Mouse (Mus musculus) lung, postnatal 14 days (tissue): ENCODE data around the gene Dpp6.

Source experiments
- DNase-seq: peaks from one replicate; pipeline ENCODE4 v3.0.0; 2021

The Dpp6 gene

GRCm38 (mm10) chr5:26969941-26970590 lies 153.1 kb downstream of the Dpp6 start:
- DNase-seq = no peak

DNA sequence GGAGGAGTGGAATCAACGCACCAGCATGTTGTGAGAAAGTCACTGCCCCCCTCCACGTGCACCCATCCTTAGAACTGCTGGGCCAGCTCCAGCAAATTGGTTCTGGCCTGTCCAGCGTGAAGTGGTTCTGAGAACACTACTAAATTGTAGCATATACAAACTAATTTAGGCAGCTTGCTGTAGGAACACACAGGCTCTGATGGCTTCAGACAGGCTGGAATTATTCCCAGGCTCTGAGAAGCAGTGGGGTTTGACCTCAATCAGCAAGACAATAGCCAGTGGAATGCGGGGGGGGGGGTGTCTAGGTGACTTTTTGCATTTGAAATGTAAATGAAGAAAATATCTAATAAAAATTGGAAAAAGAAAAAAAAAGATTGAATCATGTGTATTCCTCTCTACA lies 156.2 kb downstream of the Dpp6 start:
- no peak for DNase-seq

DNA sequence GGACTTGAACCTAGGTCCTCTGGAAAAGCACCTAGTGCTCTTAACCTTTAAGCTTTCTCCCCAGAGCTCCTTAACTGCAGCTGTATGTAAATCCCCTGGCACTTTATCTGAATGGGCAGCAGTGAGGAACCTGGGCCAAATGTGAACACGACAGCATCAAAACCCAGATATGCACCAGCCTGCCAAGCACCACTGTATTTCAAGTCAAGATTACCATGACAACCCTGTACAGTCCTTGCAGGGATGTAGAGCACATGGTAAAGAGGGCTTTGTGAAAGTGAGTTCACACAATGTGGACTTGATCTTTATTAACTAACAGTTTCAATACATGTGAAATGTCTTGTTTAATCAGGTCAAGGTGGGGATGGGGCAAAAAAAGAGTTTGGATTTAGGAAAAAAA lies 162.3 kb downstream of the Dpp6 start:
- no peak for DNase-seq

DNA sequence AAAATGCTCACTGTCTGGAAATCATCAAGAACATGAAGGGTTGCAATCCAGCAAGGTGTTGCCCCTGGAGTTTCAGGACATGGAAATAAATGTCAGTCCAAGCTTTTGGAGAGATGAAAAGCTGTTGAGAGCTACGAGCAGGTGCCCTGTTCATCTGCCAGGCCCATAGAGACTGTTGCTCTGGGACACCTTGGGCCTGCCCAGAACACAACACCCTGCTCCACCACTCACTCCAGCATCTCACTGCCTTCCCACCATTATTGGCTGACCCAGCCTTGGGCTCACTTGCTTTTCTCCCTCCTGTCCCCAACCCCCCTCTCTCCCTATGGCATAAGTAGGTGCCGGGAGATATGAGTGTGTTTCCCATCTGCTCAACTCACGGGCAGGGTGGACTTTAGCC lies 162.8 kb downstream of the Dpp6 start:
- no peak for DNase-seq

- no peak for DNase-seq
Measured at GRCm38 (mm10) chr5:26985114-26985513, 168.1 kb downstream of the Dpp6 start.

DNA sequence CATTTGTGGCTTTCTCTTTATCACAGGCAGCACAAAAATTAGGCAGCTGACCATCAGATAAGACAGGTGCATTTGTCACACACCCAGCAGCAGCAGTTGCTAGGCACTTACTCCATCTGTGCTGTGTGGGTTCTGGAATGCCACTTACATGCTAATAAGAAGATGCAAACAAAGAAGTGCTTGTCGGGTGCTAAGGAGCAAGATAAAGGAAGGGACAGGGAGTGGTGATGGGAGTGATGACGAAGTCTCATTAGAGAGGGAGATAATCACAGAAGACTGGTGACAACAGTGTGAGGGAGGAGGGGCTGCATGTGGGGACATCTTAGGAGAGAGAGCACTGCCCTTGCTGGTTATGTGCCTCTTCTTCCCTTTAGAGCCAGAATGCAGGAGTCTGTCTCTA lies 174.6 kb downstream of the Dpp6 start:
- DNase-seq = no peak

DNA sequence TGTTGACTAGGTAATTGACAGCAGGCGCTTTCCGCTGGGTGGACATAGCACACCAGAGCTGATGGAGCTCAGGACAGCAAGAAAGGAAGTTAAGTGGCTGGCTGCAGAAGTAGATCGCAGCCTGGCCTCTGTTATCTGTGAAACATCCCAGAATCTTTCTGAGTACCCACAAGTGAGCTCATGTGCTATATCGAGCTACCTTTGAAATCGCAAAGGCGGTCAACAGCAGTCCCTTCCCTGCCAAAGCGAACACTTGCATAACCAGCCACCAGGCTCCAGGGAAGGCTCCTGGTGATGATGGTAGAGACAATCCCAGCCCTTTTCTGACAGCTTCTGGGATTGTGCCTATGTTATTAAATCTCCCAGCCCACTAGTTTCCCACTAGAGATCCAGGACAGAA lies 186.5 kb downstream of the Dpp6 start:
- DNase-seq = no peak

DNA sequence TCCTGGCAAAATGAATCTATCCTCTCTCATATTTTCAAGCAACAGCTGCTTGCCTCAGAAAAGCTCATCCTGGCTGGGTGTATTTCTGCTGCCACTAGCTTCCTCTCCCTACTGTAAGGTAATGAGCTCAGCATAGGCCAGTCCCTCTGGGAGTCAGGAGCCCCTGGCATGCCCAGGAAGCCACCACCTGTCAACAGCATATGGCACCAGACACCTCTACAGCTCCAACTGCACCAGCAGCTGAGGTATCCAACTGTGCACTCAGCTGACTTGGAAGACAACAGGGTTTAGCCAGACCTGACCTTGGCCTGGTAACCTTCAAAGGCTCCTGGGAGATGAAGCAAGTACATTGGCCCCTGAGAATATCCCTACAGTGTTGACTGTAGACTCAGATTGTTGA lies 192.2 kb downstream of the Dpp6 start:
- DNase-seq = no peak

DNA sequence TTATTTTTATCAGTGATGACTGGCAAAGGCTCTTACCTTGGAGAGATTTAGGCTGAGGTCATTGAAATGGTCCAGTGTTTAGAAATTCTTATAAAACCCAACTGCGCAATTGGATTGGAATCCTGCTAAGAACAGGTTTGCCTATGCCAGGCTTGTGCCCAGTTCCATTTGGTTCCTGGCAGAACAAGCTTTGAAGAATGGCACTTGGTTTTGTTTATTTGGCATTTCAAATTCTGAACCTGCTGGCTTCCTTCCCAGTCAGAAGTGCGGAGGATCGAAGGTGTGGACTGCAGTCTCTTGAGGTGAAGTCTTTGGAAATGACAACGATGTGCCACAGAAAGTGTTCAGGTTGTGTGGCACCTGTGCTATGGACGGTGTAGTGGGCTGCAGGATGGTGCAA lies 193.6 kb downstream of the Dpp6 start:
- no peak for DNase-seq

DNA sequence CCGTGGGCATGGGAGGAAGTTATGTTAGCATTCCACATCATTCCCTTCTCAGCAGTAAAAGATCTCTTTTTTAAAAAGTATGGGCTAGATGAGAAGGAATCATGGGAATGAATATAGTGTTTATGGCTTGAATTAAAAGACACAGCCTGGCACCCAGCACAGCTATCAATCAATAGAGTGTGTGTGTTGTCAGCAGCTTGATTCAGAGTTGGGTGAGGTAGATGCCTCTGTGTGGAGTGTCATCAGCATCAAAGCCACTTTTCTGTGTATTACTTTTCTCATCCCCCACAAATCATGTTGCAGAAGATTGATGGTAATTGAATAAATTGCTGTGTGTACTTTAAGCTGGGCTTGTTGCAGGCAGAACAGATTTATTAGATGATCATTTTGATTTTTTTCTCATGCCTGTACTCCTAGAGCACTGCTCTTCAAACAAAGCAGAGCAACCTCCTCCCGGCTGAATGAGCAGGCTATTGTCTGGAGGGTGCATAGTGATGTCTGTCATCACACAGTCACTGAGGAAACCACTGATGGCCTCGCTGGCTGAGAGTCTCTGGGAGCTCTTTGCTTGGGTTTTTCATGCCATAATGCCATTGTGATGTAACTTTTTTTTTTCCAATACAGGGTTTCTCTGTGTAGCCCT lies 201.4 kb downstream of the Dpp6 start:
- no peak for DNase-seq

DNA sequence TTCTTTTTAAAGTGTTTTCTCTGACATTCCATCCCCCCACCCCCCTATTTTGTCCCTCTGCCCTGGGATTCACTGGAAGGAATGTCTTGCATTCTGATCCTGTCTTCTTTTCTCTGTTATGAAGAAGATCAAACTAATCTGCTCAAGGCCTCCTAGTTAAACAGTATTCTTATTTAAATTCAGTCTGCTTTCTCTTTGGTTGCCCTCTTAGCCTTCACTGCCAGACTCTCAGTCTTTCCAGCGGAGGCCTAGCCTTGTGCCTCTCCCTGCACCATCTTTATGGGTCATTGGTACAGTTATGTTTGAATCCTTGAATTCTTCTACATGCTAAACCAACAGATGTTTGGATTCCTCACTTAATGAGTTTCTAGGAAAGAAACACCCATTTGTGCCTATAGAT lies 211.6 kb downstream of the Dpp6 start:
- DNase-seq = no peak

DNA sequence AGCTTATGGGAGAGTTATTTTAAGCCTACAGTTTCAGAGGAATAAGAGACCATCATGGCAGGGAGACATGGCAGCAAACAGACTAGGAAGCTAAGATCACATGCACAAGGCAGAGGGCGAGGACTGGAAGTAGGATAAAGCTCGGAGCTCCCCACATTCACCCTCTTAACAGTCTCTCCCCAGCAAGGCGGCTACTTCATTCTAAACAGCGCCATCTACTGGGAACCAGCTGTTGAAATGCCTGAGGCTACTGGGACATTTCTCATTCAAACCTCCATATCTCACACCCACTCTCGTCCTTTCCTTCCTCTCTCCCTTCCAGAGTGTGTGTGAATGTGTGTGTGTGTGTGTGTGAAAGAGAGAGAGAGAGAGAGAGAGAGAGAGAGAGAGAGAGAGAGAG lies 212.8 kb downstream of the Dpp6 start:
- DNase-seq = no peak

DNA sequence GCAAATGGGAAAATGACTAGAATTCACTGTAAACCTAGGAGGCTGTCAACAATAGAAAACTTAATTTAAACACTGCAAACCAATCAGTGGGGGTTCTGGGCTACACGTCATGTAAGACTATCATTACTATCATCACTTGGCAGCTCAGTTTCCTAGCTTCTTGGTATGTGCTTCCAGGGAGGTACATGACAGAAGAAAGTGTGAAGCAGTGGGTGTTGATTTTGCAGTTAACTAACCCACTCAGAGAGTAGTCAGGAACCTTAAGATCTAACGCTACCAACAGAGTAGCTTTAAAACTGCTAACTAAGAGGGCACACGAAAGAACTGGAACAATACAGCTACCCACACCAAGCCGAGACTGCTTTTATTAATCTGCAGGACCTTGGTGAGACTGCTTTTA lies 217.9 kb downstream of the Dpp6 start:
- no peak for DNase-seq

DNA sequence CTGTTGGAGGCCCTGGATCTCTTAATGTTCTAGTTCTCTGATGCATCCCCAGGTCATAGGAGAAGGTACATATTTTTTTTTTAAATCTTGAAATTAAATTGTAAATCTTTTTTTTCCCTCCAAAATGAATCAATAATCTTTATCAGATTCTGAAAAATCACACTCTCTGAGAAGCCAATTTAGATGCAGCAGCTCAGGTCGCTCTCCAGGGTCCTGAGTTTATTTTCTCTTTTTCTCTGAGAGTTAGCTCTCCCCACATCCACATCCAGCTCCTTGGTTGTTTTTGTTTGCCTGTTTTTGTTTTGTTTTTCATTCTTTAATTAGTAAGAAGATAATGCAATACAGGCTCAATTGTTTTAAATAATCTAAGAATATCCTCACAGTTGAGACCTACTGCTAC lies 218.3 kb downstream of the Dpp6 start:
- DNase-seq = no peak

- DNase-seq = no peak
Measured at GRCm38 (mm10) chr5:27035891-27036290, 218.9 kb downstream of the Dpp6 start.

- no peak for DNase-seq
Measured at GRCm38 (mm10) chr5:27037796-27038195, 220.8 kb downstream of the Dpp6 start.

DNA sequence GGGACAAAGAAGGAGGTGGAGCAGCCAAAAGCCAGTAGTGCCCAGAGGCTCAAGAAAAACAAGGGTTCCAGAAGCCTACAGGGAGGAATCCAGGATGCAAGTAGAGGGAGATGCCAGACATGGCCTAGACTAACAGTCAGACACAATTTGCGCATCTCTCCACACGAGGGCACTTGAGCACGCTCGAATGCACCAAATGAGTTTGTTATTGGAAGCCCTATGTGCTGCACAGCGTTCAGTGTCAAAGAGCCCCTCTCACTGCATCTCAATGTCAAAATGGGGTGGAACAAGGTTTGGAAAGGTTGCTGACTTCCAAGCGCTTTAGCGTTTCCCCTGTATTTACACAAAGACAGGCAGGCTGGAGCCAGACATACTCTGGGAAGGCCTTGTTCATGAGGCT lies 231.2 kb downstream of the Dpp6 start:
- no peak for DNase-seq

- DNase-seq = no peak
Measured at GRCm38 (mm10) chr5:27048926-27049325, 231.9 kb downstream of the Dpp6 start.

DNA sequence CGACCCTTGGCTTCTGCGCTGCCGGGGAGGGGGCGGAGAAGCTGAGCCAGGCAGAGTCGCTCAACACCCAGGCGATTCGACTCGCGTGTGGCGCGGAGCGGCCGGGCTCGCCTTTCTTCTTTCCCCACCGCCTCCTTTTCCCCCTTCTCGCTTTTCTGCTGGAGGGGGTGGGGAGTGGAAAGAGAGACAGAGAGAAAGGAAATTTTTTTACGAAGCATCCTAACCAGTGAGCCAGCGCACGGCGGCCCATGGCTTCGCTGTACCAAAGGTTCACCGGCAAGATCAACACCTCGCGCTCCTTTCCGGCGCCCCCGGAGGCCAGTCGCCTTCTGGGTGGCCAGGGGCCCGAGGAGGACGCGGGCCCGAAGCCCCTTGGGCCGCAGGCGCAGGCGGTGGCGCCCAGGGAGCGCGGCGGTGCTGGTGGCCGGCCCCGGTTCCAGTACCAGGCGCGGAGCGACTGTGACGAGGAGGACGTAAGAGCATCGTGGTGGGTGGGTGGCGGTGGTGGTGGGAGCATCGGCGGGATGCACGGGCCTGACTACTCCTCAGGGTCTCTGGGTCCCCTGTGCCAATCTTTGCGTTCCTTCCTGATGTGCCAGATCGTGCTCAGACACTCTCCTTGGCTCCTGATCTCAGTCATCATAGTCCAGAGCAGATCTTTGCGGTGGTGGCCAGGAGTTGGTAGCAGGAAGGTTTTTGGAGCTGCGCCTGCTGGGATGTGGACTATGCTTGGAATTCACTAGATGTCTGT lies 232.5 kb downstream of the Dpp6 start:
- no peak for DNase-seq

DNA sequence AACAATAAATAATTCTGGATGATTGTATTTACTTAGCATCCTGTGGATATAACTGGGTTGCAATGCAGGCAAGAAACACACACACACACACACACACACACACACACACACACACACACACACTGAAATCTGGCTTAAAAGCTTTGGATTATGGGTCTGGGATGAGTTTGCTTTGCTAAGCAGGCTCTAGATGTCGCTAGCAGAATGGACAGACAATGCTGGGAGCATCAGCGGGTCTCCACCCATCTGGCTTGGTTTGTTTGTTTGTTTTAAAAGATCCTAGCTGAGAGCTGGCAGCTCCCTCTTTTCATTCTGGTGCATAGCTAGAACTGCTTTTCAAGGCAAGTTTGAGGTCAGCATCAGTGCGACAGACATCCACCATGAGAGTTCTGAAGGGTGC lies 234.2 kb downstream of the Dpp6 start:
- no peak for DNase-seq

- peak; percentile 5 for DNase-seq
Measured at GRCm38 (mm10) chr5:27052441-27052840, 235.4 kb downstream of the Dpp6 start.

- DNase-seq = no peak
Measured at GRCm38 (mm10) chr5:27056436-27056835, 239.4 kb downstream of the Dpp6 start.

- no peak for DNase-seq
Measured at GRCm38 (mm10) chr5:27060114-27060513, 243.1 kb downstream of the Dpp6 start.

DNA sequence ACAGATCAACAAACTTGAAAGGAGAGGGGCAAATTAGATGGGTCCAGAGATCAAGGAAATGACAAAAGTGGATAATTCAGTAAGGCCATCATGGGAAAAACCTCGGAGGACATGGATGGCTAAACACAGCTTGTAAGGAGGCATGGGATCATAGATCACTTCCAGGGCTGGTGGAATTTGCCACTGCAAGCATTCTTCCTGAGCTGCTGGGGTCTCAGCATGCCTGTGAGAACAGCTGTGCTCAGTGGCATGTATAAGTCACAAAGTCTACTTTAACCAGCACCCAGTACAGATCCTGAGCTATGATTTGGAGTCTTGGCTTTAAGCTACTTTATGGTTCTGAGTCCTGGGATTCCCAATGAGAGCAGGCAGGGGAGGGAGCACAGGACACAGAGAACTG lies 246.9 kb downstream of the Dpp6 start:
- no peak for DNase-seq
